In the genomic region with DNA sequence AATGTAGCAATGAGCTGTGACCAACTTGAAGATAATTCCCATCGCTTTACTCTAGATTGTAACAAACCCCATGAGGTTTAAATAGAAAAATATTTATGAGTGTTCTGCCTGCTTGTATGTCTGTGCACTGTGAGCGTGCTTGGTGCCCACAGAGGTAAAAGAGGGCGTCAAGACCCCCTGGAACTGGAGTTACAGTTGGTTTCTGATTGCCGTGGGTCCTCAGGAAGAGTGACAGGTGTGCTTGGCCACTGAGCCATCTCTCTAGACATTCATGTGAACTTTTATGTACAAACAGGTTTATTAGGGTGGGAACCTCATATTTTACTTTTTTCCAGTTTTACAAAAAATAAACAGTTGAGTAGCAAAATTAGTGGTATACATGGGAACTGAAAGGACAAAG, we compare ENCODE assay signal across 7 mouse cellular contexts. TPM values are rescaled to one million over a fixed set of nuclear protein-coding genes. Genes with fewer than 3 reads are reported as not detected.
A peak's percentile ranks its signal among the peaks of the same experiment; 100 is the strongest.
DNase-seq lines count a peak whose midpoint lies in the region; ATAC-seq and TF ChIP-seq lines count a peak whose summit lies in the region.

Cdkl2 (minus strand) TSS at position 101 of the 400 bp plus-strand sequence.

- peaks cover 5% of the 10 kb centered on the region; the same call in 1 of the 2 replicates for H3K27me3 ChIP-seq in lung, embryonic 14.5 days (ENCODE audit: insufficient read depth, low read length)
- peaks cover 16% of the 10 kb centered on the region for H3K27me3 ChIP-seq in forebrain, embryonic 12.5 days

- H3K4me2 ChIP-seq in lung, embryonic 14.5 days: peak within 1 kb of the TSS; percentile 95
- H3K4me2 ChIP-seq in forebrain, embryonic 12.5 days: peak within 1 kb of the TSS; percentile 98

- TF ChIP-seq CTCF in lung, embryonic 14.5 days (IDR thresholded peaks at IDR 0.05; ENCODE audit: low read depth): no peak
- no peak for TF ChIP-seq CTCF in olfactory bulb, adult 2 months (IDR thresholded peaks at IDR 0.05; ENCODE audit: insufficient read depth, low read depth, low read length)

- WGBS in lung, embryonic 14.5 days: 64% methylated on average over 4 of the region's 4 CpGs
- 80% methylated on average over 4 of the region's 4 CpGs for WGBS in forebrain, embryonic 12.5 days
- 72% methylated on average over 4 of the region's 4 CpGs for WGBS in olfactory bulb, adult 2 months

- H3K9ac ChIP-seq in lung, embryonic 14.5 days: peak within 1 kb of the TSS; percentile 61
- H3K9ac ChIP-seq in forebrain, embryonic 12.5 days: peak within 1 kb of the TSS; percentile 53

- ATAC-seq in lung, embryonic 14.5 days (ENCODE audit: insufficient read depth): no peak
- no peak for ATAC-seq in forebrain, embryonic 12.5 days (ENCODE audit: low FRiP score)
- no peak for ATAC-seq in megakaryocyte-erythroid progenitor cell, adult 5-6 weeks (replicated peaks; ENCODE audit: low FRiP score, low TSS enrichment, poor library complexity, severe bottlenecking)

- no peaks in the 10 kb centered on the region for H3K36me3 ChIP-seq in lung, embryonic 14.5 days (ENCODE audit: insufficient read depth)
- no peaks in the 10 kb centered on the region for H3K36me3 ChIP-seq in forebrain, embryonic 12.5 days (replicated peaks)

- H3K27ac ChIP-seq in lung, embryonic 14.5 days (ENCODE audit: low read depth): no peak within 1 kb of the TSS
- H3K27ac ChIP-seq in forebrain, embryonic 12.5 days: no peak within 1 kb of the TSS
- H3K27ac ChIP-seq in olfactory bulb, adult 2 months (ENCODE audit: insufficient read depth, low read depth, low read length): no peak within 1 kb of the TSS

- no peak for DNase-seq in lung, embryonic 14.5 days
- no peak for DNase-seq in lung, postnatal 10 days
- DNase-seq in left cerebral cortex, postnatal 25 days (ENCODE audit: low spot score in 2 of 2): no peak
- DNase-seq in embryo, embryonic 10.5 days (ENCODE audit: low spot score): no peak

- peak within 1 kb of the TSS; percentile 70 for H3K4me3 ChIP-seq in lung, embryonic 14.5 days (ENCODE audit: low read depth, low read length)
- H3K4me3 ChIP-seq in forebrain, embryonic 12.5 days (replicated peaks): peak within 1 kb of the TSS; percentile 76
- peak within 1 kb of the TSS; percentile 75 for H3K4me3 ChIP-seq in olfactory bulb, adult 2 months (ENCODE audit: insufficient read depth, low read depth, low read length)

- no peaks in the 10 kb centered on the region for H3K9me3 ChIP-seq in lung, embryonic 14.5 days (ENCODE audit: low read depth, low read length)
- H3K9me3 ChIP-seq in forebrain, embryonic 12.5 days: no peaks in the 10 kb centered on the region

- H3K4me1 ChIP-seq in lung, embryonic 14.5 days (ENCODE audit: insufficient read depth): no peaks in the 10 kb centered on the region
- H3K4me1 ChIP-seq in forebrain, embryonic 12.5 days: peaks cover 4% of the 10 kb centered on the region; the same call in 1 of the 2 replicates
- peaks cover 4% of the 10 kb centered on the region; the same call in 1 of the 2 replicates for H3K4me1 ChIP-seq in olfactory bulb, adult 2 months (ENCODE audit: control insufficient read depth, insufficient read depth, low read length)

- no peak for TF ChIP-seq POLR2A in olfactory bulb, adult 2 months (IDR thresholded peaks at IDR 0.05; ENCODE audit: insufficient read depth, low read depth, low read length)

- intact Hi-C loops in left cerebral cortex, postnatal 25 days (cut with DNase I): no loop called here

RNA-seq across cellular contexts. Expression of gene Cdkl2, which starts in this region (rescaled TPM):
- 1.5 and 1.6 TPM in 2 replicates for polyA plus RNA-seq in lung, embryonic 14.5 days (2014; fragmentation: Nextera tagmentation; extraction: Ambion mirVana)
- polyA plus RNA-seq in forebrain, embryonic 12.5 days (2016; fragmentation: Nextera tagmentation; extraction: Ambion mirVana): 0.77 and 0.88 TPM in 2 replicates
- total RNA-seq in left cerebral cortex, postnatal 25 days (2021): 10 to 100 TPM; 38.6 to 40.9 TPM
- polyA plus RNA-seq in olfactory bulb, adult 2 months (2012; ENCODE audit: insufficient read depth, insufficient read length, low replicate concordance, missing spikeins): not detected in 2 replicates
- total RNA-seq in megakaryocyte-erythroid progenitor cell, adult 5-6 weeks (2014; fragmentation: Nextera tagmentation): not detected in 2 replicates
- total RNA-seq in megakaryocyte-erythroid progenitor cell, adult 5-6 weeks (2017): 0.14 and 0.72 TPM in 2 replicates

Comparison
In these comparisons a context has a peak if more than half of its experiments do, and no peak if none do; other contexts are left out.
1. RNA of gene Cdkl2 (total RNA-seq): 38.6 to 40.9 TPM in left cerebral cortex, postnatal 25 days; 0.14 to 0.72 TPM in megakaryocyte-erythroid progenitor cell, adult 5-6 weeks; every median in the first group is over 10 times any median in the second.
2. Peak in every context shown above with its lines, with median percentiles within 50 percentile points of each other: H3K4me3 ChIP-seq.